Mouse (Mus musculus): ENCODE data around the gene Pdcd2. TPM values are rescaled to one million over a fixed set of nuclear protein-coding genes. Genes with fewer than 3 reads are reported as not detected.

The Pdcd2 gene
- polyA plus RNA-seq, 1 experiment from 2014 or later: 41.5 TPM

DNA sequence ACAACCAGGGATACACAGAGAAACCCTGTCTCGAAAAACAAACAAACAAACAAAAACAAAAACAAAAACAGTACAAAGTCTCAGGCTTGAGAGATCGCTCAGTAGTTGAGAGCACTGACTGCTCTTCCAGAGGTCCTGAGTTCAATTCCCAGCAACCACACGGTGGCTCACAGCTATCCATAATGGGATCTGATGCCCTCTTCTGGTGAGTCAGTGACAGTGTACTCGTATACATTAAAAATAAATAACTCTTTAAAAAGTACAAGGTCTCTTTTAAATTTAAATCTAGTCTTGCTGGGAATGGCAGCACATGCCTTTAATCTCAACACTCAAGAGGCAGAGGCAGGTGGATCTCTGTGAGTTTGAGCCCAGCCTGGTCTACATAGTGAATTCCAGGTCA is 54.4 kb downstream of the Pdcd2 start:
- ATAC-seq (ENCODE audit: low read depth): no peak
- Histone ChIP-seq H3K27me3 (replicated peaks; ENCODE audit: control insufficient read depth, insufficient read depth, low read length) (no peaks in the 10 kb centered on the region), H3K4me3 (ENCODE audit: low read depth, low read length) (no peak overlapping the region), H3K36me3 (ENCODE audit: control insufficient read depth, insufficient read depth, low read length) (peaks cover 79% of the 10 kb centered on the region), H3K9ac (ENCODE audit: low read depth, low read length) (no peak overlapping the region), H3K27ac (replicated peaks; ENCODE audit: low read depth, low read length) (no peak overlapping the region), H3K9me3 (ENCODE audit: control insufficient read depth, low read length) (no peaks in the 10 kb centered on the region), H3K4me2 (ENCODE audit: low read depth, low read length) (no peak overlapping the region), H3K4me1 (ENCODE audit: control insufficient read depth, insufficient read depth, low read length) (no peaks in the 10 kb centered on the region)
- 90% methylated on average over 4 of the region's 4 CpGs for WGBS
- no peak for DNase-seq (ENCODE audit: low spot score)

Other genes starting within 250 kb of the Pdcd2 start
- gene Dll1, start 150.4 kb downstream of the Pdcd2 start, polyA plus RNA-seq (2014; fragmentation: Nextera tagmentation; extraction: Ambion mirVana): 8.4 and 8.7 TPM in 2 replicates
- gene Fam120b, start 131.1 kb downstream of the Pdcd2 start, polyA plus RNA-seq (2014; fragmentation: Nextera tagmentation; extraction: Ambion mirVana): 23.1 and 24.7 TPM in 2 replicates
- gene Psmb1, start 27.6 kb downstream of the Pdcd2 start, polyA plus RNA-seq (2014; fragmentation: Nextera tagmentation; extraction: Ambion mirVana): 257 and 267 TPM in 2 replicates
- gene Tbp, start 27.4 kb downstream of the Pdcd2 start, polyA plus RNA-seq (2014; fragmentation: Nextera tagmentation; extraction: Ambion mirVana): 46.6 and 49.3 TPM in 2 replicates
- gene Prdm9, start 37.1 kb upstream of the Pdcd2 start, polyA plus RNA-seq (2014; fragmentation: Nextera tagmentation; extraction: Ambion mirVana): 0.46 and 1.1 TPM in 2 replicates
- gene Chd1, start 177.7 kb upstream of the Pdcd2 start, polyA plus RNA-seq (2014; fragmentation: Nextera tagmentation; extraction: Ambion mirVana): 26.3 and 27.7 TPM in 2 replicates